Mouse (Mus musculus): ENCODE results near the gene Fzd7.

- TF ChIP-seq EP300 (optimal IDR thresholded peaks at IDR 0.05) (no peak), CTCF (IDR thresholded peaks at IDR 0.05; ENCODE audit: low read depth) (no peak)
Measured at GRCm38 (mm10) chr1:59488481-59488880, 6.3 kb downstream of the Fzd7 start.
